Mouse (Mus musculus): ENCODE measurements around the gene Naaladl1. TPM values are rescaled to one million over a fixed set of nuclear protein-coding genes. Genes with fewer than 3 reads are reported as not detected.
"Not testable (repeated sequence)": the region's sequence is repeated elsewhere in the genome, so short reads cannot be mapped to it uniquely, and the experiment has no call there.

Naaladl1 gene
- polyA plus RNA-seq, 1 experiment from 2014 or later, result 2.5 TPM

DNA sequence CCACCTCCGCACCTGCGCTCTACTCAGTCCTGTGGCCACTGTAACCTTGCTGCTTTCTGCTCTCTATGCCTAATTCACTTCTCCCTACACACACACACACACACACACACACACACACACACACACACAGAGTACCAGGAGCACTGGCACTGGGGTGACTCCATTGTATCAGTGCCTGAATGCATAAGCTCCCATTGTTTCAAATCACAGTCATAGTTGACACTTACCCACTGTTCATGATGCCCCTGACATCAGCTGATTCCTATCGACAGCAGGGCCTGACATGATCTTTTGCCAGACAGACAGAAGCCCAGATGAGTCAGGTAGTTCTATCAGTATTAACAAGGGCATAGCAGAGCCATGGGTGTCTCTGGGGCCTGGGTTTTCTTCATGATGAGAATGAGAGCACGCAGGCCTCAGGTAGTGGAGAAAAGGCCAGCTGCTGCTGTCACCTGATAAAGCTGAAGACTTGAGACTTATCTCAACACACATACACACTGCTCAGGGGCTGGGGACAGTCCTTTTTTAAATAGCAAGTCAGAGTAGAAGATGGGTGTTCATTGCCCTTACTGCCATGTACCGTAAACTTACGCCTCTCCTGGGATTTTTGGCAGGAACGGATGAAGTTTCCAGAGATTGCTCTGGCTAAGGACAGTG is 26.7 kb downstream of the Naaladl1 start:
- H3K4me2 ChIP-seq (ENCODE audit: low read depth, low read length), result peak overlapping the region; percentile 66
- H3K27ac ChIP-seq (ENCODE audit: low read length), result peak overlapping the region; percentile 97
- peaks cover 61% of the 10 kb centered on the region for H3K4me1 ChIP-seq (ENCODE audit: control insufficient read depth, low read depth, low read length)
- peak overlapping the region; percentile 48 for H3K4me3 ChIP-seq (ENCODE audit: low read depth, low read length)
- H3K27me3 ChIP-seq (ENCODE audit: control insufficient read depth, insufficient read depth, low read depth, low read length), result no peaks in the 10 kb centered on the region
- WGBS (ENCODE audit: insufficient replicate concordance), result 47% methylated on average over 7 of the region's 7 CpGs
- peak; percentile 81 for ATAC-seq (ENCODE audit: low read depth)
- H3K9me3 ChIP-seq (replicated peaks; ENCODE audit: control insufficient read depth, low read length), result no peaks in the 10 kb centered on the region
- H3K9ac ChIP-seq (ENCODE audit: low read depth, low read length), result peak overlapping the region; percentile 59
- H3K36me3 ChIP-seq (ENCODE audit: control insufficient read depth, insufficient read depth), result peaks cover 5% of the 10 kb centered on the region; the same call in 1 of the 2 replicates

DNA sequence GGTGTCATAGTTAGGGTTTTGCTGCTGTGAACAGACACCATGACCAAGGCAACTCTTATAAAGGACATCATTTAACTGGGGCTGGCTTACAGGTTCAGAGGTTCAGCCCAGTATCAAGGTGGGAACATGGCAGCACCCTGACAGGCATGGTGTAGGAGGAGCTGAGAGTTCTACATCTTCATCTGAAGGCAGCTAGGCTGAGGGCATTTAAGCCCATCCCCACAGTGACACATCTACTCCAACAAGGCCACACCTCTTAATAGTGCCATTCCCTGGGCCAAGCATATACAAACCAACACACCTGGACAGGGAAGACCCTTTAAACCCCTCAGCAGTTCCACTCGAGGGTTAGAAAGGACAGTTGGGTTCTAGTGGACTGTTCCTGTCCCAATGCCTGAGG is 27.6 kb downstream of the Naaladl1 start:
- peak overlapping the region; percentile 97 for H3K27ac ChIP-seq (ENCODE audit: low read length)
- 33% methylated on average over 1 of the region's 1 CpGs for WGBS (ENCODE audit: insufficient replicate concordance)
- peak overlapping the region; percentile 59 for H3K9ac ChIP-seq (ENCODE audit: low read depth, low read length)
- peak overlapping the region; percentile 48 for H3K4me3 ChIP-seq (ENCODE audit: low read depth, low read length)
- H3K4me1 ChIP-seq (ENCODE audit: control insufficient read depth, low read depth, low read length), result peaks cover 60% of the 10 kb centered on the region
- peak overlapping the region; percentile 66 for H3K4me2 ChIP-seq (ENCODE audit: low read depth, low read length)
- not testable (repeated sequence) for H3K27me3 ChIP-seq (ENCODE audit: control insufficient read depth, insufficient read depth, low read depth, low read length); H3K9me3 ChIP-seq (replicated peaks; ENCODE audit: control insufficient read depth, low read length); H3K36me3 ChIP-seq (ENCODE audit: control insufficient read depth, insufficient read depth)
- peak; percentile 54 for ATAC-seq (ENCODE audit: low read depth)

DNA sequence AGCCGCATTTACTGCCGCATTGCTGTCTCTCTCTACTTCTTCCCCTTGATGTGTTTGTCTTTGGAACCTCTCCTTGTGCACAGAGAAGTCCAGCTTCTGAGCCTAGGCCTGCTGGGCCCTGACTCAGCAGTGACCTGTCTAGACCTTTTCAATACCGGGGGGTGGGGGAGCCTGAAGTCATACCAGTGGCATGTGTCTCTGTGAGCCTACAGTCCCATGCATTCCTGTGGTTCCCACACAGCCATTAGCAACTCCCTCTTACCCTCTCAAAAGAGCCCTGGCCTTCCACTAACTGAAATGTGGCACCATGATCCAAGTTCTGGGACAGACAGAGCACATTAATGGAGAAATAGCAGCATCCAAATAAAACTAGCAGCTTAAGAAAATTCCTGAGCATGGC is 30.8 kb downstream of the Naaladl1 start:
- Histone ChIP-seq H3K4me1 (ENCODE audit: control insufficient read depth, low read depth, low read length) (peaks cover 39% of the 10 kb centered on the region), H3K27me3 (ENCODE audit: control insufficient read depth, insufficient read depth, low read depth, low read length) (no peaks in the 10 kb centered on the region), H3K36me3 (ENCODE audit: control insufficient read depth, insufficient read depth) (peaks cover 5% of the 10 kb centered on the region; the same call in 1 of the 2 replicates), H3K9me3 (replicated peaks; ENCODE audit: control insufficient read depth, low read length) (no peaks in the 10 kb centered on the region), H3K4me2 (ENCODE audit: low read depth, low read length) (no peak overlapping the region), H3K9ac (ENCODE audit: low read depth, low read length) (no peak overlapping the region), H3K4me3 (ENCODE audit: low read depth, low read length) (no peak overlapping the region), H3K27ac (ENCODE audit: low read length) (peak overlapping the region; percentile 27; the same call in 1 of the 2 replicates)
- WGBS (ENCODE audit: insufficient replicate concordance), result 80% methylated on average over 3 of the region's 3 CpGs
- ATAC-seq (ENCODE audit: low read depth), result no peak

DNA sequence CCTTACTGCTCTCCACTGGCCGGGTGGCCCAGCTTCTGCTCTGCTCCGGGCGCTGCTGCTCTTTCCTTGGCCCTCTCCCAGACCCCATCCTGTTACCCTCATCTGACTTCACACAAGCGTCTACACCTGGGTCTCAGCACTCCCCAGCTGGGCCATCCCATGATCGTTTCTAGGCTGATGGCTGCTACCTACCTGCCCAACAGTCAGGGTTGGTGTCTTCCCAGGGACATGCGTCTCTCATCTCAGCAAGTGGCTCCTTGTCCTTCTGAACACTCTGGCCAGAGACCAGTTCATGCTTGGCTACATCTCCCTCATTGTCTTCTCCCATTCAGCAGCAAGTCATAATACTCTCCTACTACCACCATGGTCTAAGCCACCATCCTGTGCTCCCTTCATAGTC is 34.1 kb downstream of the Naaladl1 start:
- Histone ChIP-seq H3K36me3 (ENCODE audit: control insufficient read depth, insufficient read depth) (peaks cover 3% of the 10 kb centered on the region; the same call in 1 of the 2 replicates), H3K4me3 (ENCODE audit: low read depth, low read length) (peak overlapping the region; percentile 75; the same call in 1 of the 2 replicates), H3K27ac (ENCODE audit: low read length) (peak overlapping the region; percentile 26), H3K9ac (ENCODE audit: low read depth, low read length) (peak overlapping the region; percentile 81; the same call in 1 of the 2 replicates), H3K27me3 (ENCODE audit: control insufficient read depth, insufficient read depth, low read depth, low read length) (no peaks in the 10 kb centered on the region), H3K9me3 (replicated peaks; ENCODE audit: control insufficient read depth, low read length) (no peaks in the 10 kb centered on the region), H3K4me2 (ENCODE audit: low read depth, low read length) (peak overlapping the region; percentile 98), H3K4me1 (ENCODE audit: control insufficient read depth, low read depth, low read length) (peaks cover 13% of the 10 kb centered on the region)
- ATAC-seq (ENCODE audit: low read depth), result no peak
- WGBS (ENCODE audit: insufficient replicate concordance), result 87% methylated on average over 6 of the region's 6 CpGs

DNA sequence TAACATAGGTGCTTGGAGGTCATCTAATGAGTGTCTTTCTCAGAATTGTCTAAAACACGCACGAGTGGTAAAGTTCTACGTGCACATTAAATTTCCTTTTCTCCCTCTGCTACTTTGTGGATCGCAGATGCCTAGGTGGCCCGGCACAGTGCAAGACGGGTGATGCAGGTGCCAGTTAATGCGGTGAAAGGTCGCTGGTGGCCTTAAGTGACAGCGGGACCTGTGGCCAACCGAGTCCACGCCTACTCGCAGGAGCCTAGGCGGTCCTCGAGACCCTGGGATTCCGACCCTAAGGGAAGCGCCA is 34.7 kb downstream of the Naaladl1 start:
- H3K27ac ChIP-seq (ENCODE audit: low read length), result peak overlapping the region; percentile 99
- no peak for ATAC-seq (ENCODE audit: low read depth)
- H3K9me3 ChIP-seq (replicated peaks; ENCODE audit: control insufficient read depth, low read length), result no peaks in the 10 kb centered on the region
- peak overlapping the region; percentile 75 for H3K4me3 ChIP-seq (ENCODE audit: low read depth, low read length)
- no peaks in the 10 kb centered on the region for H3K27me3 ChIP-seq (ENCODE audit: control insufficient read depth, insufficient read depth, low read depth, low read length)
- H3K36me3 ChIP-seq (ENCODE audit: control insufficient read depth, insufficient read depth), result peaks cover 3% of the 10 kb centered on the region; the same call in 1 of the 2 replicates
- H3K4me1 ChIP-seq (ENCODE audit: control insufficient read depth, low read depth, low read length), result peaks cover 13% of the 10 kb centered on the region
- WGBS (ENCODE audit: insufficient replicate concordance), result 4% methylated on average over 16 of the region's 16 CpGs
- peak overlapping the region; percentile 98 for H3K4me2 ChIP-seq (ENCODE audit: low read depth, low read length)
- peak overlapping the region; percentile 81 for H3K9ac ChIP-seq (ENCODE audit: low read depth, low read length)

DNA sequence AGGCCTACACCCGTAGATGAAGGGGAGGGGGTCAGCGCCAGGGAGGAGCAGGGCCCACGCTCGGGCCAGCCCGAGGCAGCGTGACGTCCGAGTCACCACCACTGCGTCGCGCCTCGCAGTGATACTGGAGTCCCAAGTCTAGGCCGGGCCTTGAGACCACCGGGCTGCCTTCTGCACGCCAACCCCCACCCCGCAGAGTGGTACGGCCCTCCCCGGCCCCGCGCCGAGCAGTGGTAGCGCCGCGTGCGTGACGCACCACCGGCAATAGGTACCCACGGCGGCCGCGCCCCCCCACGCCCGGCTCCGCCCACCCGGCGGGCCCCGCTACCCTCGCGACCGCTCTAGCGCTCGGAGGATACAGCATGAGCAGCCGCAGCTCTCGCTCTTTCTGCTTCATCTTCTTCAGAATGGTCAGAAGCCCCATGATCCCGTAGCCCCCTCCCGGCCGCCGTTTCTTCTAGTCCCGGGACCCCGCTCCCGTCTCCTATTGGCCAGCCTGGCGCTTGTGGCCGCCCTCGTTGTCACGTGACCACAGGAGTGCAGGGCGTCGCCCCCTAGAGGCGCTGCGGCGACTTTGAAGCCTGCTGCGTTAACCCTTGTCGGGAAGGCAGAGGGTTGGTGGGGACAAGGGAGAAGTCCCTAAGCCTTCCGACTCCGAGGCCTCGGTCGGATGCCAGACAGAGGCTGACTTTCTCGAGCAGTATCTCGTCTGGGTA is 35.3 kb downstream of the Naaladl1 start, which contains the start of gene Batf2:
Batf2 (plus strand) TSS at position 306 of the 716 bp plus-strand sequence.
- peaks cover 13% of the 10 kb centered on the region for H3K4me1 ChIP-seq (ENCODE audit: control insufficient read depth, low read depth, low read length)
- no peaks in the 10 kb centered on the region for H3K9me3 ChIP-seq (replicated peaks; ENCODE audit: control insufficient read depth, low read length)
- peak within 1 kb of the TSS; percentile 75 for H3K4me3 ChIP-seq (ENCODE audit: low read depth, low read length)
- no peaks in the 10 kb centered on the region for H3K27me3 ChIP-seq (ENCODE audit: control insufficient read depth, insufficient read depth, low read depth, low read length)
- under 1% methylated on average over 67 of the region's 68 CpGs for WGBS (ENCODE audit: insufficient replicate concordance)
- ATAC-seq (ENCODE audit: low read depth), result peak; percentile 91
- peak within 1 kb of the TSS; percentile 98 for H3K4me2 ChIP-seq (ENCODE audit: low read depth, low read length)
- peak within 1 kb of the TSS; percentile 81 for H3K9ac ChIP-seq (ENCODE audit: low read depth, low read length)
- peaks cover 3% of the 10 kb centered on the region; the same call in 1 of the 2 replicates for H3K36me3 ChIP-seq (ENCODE audit: control insufficient read depth, insufficient read depth)
- peak within 1 kb of the TSS; percentile 99 for H3K27ac ChIP-seq (ENCODE audit: low read length)

DNA sequence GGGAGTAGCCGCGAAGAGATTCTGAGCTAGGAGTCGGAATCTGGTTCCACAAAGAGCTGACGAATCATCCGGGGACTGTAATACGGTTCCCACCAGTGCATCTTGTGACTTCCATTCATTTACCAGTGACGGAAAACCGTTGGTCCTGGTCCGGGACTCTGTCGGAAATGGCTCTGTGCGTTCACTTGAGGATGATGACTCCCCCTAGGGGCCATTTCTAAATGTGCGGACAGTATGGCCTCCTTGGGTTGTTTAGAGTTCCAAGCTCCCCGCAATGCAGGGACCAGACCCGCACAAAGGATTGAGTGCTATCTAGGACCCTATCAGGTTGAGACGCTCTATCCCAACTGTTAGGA is 35.8 kb downstream of the Naaladl1 start, which contains the start of gene Arl2:
Arl2 (minus strand) TSS at position 155 of the 356 bp plus-strand sequence.
- ATAC-seq (ENCODE audit: low read depth), result peak; percentile 67
- WGBS (ENCODE audit: insufficient replicate concordance), result under 1% methylated on average over 15 of the region's 15 CpGs

DNA sequence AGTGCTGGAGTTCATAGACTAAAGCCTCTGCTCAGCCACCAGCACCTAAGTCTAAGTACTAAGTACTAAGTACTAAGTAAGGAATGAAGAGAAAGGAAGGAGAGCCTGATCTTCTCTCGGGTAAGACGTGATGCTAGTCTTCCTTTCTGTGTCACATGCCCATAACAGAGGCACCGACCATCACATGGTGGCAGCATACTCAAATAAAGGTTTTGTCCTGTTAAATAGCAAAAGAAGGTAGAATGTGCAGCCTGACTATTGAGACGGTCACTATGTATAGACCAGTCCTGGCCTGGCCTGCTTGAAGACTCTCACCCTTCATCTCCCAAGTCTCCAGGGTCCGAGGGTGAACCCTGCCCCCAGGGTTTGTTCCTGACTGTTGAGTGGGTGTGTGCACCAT is 39.3 kb downstream of the Naaladl1 start:
- no peak for ATAC-seq (ENCODE audit: low read depth)
- Histone ChIP-seq H3K4me2 (ENCODE audit: low read depth, low read length) (no peak overlapping the region), H3K36me3 (ENCODE audit: control insufficient read depth, insufficient read depth) (no peaks in the 10 kb centered on the region), H3K4me3 (ENCODE audit: low read depth, low read length) (no peak overlapping the region), H3K27ac (ENCODE audit: low read length) (no peak overlapping the region), H3K4me1 (ENCODE audit: control insufficient read depth, low read depth, low read length) (peaks cover 10% of the 10 kb centered on the region), H3K9ac (ENCODE audit: low read depth, low read length) (no peak overlapping the region), H3K9me3 (replicated peaks; ENCODE audit: control insufficient read depth, low read length) (no peaks in the 10 kb centered on the region), H3K27me3 (ENCODE audit: control insufficient read depth, insufficient read depth, low read depth, low read length) (no peaks in the 10 kb centered on the region)
- WGBS (ENCODE audit: insufficient replicate concordance), result 53% methylated on average over 5 of the region's 5 CpGs

More for the DNA sequence above, 35.8 kb downstream of the Naaladl1 start, which contains the start of gene Arl2:
- no peaks in the 10 kb centered on the region for H3K27me3 ChIP-seq (ENCODE audit: control insufficient read depth, insufficient read depth, low read depth, low read length)
- H3K9me3 ChIP-seq (replicated peaks; ENCODE audit: control insufficient read depth, low read length), result no peaks in the 10 kb centered on the region
- peak within 1 kb of the TSS; percentile 99 for H3K27ac ChIP-seq (ENCODE audit: low read length)
- peak within 1 kb of the TSS; percentile 81 for H3K9ac ChIP-seq (ENCODE audit: low read depth, low read length)
- H3K4me3 ChIP-seq (ENCODE audit: low read depth, low read length), result peak within 1 kb of the TSS; percentile 75
- peak within 1 kb of the TSS; percentile 98 for H3K4me2 ChIP-seq (ENCODE audit: low read depth, low read length)
- H3K36me3 ChIP-seq (ENCODE audit: control insufficient read depth, insufficient read depth), result peaks cover 3% of the 10 kb centered on the region; the same call in 1 of the 2 replicates
- H3K4me1 ChIP-seq (ENCODE audit: control insufficient read depth, low read depth, low read length), result peaks cover 13% of the 10 kb centered on the region

DNA sequence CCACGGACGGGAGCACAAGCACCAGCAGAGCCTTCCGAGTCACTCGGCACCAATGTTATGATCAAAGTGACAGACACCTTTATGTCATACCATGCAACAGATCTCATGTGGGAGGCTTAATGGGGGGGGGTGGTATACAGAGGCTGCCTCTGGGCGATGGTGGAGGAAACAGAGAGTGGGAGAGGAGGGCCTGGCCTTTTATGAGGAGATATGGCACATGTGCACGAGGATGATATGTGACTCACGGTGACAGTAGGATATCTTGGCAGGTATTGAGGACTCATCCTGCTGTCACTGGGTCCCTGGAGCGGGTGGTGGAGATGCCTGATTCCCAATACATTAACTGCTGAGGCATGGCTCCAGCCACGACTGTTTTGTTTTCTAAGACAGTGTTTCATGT is 49.6 kb downstream of the Naaladl1 start:
- Histone ChIP-seq H3K27me3 (ENCODE audit: control insufficient read depth, insufficient read depth, low read depth, low read length) (0 out of 2 replicates have a peak, but pooled peaks cover 2% of the 10 kb centered on the region), H3K9me3 (replicated peaks; ENCODE audit: control insufficient read depth, low read length) (no peaks in the 10 kb centered on the region), H3K27ac (ENCODE audit: low read length) (no peak overlapping the region), H3K4me2 (ENCODE audit: low read depth, low read length) (no peak overlapping the region), H3K4me3 (ENCODE audit: low read depth, low read length) (no peak overlapping the region), H3K36me3 (ENCODE audit: control insufficient read depth, insufficient read depth) (no peaks in the 10 kb centered on the region), H3K4me1 (ENCODE audit: control insufficient read depth, low read depth, low read length) (no peaks in the 10 kb centered on the region; the same call in 1 of the 2 replicates), H3K9ac (ENCODE audit: low read depth, low read length) (no peak overlapping the region)
- no peak for ATAC-seq (ENCODE audit: low read depth)
- WGBS (ENCODE audit: insufficient replicate concordance), result 58% methylated on average over 9 of the region's 9 CpGs
